Mouse (Mus musculus): ENCODE measurements around the gene Mpzl1.

Gene Mpzl1

GRCm38 (mm10) chr1:165655022-165655421 lies 20.7 kb upstream of the Mpzl1 start:
- peak in 1 of 2 experiments; percentile 53 for DNase-seq

GRCm38 (mm10) chr1:165653126-165653885 lies 19.0 kb upstream of the Mpzl1 start:
- DNase-seq, result peak; percentile 48 to 60

DNA sequence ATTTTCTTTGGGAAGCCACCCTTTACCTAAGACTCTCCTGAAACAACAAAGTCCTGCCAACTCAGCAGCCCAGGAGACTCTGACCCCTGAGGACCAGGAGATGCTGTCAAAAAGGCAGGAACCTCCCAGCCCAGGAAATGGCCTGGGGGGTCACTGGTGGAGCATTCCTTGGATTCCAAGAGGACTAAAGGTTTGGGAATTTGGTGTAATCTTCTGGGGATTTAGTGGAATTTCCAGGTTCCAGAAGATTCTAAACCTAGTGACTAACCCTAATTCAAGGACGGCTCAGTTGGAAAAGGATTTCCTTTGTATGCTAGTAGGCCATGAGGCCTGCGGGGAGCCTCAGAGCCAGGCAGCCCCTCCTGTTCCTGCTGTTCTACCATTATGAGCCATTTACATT lies 18.2 kb upstream of the Mpzl1 start:
- DNase-seq, result no peak

DNA sequence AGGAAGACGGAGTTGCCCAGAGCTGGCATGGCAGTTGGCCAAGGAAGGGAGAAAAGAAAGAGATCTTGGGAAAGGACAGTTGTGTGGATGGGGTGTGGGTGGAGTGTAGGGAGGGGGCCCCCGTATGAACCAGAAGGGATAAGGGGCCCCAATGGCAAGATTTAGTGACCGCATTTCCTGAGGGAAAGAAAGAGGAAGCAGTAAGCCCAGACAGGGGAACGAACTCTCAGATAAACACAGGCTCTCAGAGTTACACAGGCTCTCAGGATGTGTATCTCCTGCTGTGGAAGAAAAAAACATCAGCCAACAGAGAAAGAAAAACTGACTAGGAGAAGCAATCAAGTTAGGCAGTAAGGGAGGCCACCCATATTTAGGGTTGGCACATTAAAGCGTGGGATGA lies 16.8 kb upstream of the Mpzl1 start:
- DNase-seq, result no peak

GRCm38 (mm10) chr1:165645102-165645501 lies 10.8 kb upstream of the Mpzl1 start:
- DNase-seq, result no peak

- DNase-seq, result no peak
Measured at GRCm38 (mm10) chr1:165643735-165644134, 9.4 kb upstream of the Mpzl1 start.

- peak; percentile 63 for DNase-seq
Measured at GRCm38 (mm10) chr1:165642780-165643311, 8.5 kb upstream of the Mpzl1 start.

DNA sequence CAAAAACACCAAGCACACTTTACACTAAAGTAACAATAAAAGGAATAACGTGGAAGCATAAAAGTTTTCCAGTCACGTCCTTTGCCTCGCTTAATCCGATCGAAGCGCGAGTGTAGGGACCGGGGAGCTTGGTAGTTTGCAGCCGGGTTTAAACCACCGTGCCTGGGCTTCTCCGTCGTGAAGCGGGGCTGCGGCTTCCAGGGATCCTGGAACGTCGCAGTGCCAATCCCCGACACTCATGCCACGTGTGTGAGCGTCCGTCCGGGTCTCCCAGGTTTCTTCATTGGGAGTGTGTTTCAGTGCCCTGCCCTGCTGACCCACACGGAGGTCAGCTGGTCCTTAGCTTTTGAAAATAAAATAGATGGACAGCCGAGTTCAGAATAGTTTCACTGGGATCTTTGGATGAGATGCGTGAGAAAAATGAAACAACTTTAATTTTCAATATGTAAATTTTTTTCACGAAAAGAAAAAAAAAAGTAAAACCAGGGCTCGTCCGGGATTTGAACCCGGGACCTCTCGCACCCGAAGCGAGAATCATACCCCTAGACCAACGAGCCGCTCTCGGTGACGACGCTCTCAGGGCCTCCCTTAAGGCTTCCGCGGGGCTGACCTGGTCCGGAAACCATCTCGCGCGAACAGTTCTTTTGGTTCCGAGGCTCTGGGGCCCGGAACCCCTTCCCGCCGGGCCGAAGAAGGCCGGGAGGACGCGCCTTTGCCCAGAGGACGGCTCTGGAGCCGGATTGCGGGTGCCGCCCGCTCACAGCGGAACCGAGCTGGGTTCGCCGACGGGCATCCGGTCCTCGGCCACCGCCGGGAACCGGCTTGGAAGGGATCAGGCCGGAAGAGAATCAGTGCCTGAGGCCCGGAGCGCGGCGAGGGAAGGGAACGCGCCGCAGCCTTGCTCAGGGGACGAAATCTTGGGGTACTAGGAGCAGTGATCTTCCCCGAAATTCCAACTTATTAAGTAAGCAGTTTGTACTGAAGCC lies 7.7 kb upstream of the Mpzl1 start:
- DNase-seq, result peak; percentile 90 to 92

DNA sequence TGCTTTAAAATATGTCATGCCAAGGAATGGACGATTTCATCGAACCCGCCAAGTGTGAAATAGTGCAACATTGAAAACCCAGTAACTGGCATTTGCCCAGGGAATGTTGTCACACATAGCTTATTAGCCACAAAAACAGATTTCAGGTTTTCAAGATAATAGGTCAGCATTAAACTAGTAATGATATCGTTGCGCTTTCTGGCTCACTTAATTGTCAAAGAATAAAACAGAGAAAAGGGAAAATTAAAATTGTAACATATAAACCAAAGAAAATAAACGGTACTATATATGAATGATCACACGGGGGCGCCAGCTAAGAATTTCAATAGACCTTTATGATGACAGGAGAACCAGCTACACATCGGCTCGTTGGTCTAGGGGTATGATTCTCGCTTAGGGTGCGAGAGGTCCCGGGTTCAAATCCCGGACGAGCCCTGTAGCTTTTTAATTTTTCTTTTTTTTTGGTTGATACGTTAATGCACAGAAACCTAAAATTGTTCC lies 7.0 kb upstream of the Mpzl1 start:
- peak; percentile 62 to 82 for DNase-seq

DNA sequence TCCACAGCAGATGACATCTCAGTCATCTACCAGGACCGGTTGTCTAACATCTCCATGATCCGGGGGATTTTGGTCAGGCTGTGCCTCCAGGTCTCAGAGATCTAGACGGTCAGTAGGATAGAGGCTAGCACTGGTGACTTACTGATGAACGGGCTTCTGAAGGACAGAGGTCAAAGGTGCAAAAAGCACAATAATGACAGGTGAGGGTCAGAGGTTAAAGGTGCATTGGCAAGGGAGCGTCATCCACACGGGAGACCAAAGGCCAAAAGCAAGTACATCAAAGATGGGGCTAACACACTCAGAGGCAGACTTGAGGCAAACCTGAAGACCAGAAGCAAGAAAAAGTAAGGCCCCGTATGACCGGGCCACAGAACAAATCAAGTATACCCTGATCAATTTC lies 2.0 kb upstream of the Mpzl1 start:
- DNase-seq, result no peak

DNA sequence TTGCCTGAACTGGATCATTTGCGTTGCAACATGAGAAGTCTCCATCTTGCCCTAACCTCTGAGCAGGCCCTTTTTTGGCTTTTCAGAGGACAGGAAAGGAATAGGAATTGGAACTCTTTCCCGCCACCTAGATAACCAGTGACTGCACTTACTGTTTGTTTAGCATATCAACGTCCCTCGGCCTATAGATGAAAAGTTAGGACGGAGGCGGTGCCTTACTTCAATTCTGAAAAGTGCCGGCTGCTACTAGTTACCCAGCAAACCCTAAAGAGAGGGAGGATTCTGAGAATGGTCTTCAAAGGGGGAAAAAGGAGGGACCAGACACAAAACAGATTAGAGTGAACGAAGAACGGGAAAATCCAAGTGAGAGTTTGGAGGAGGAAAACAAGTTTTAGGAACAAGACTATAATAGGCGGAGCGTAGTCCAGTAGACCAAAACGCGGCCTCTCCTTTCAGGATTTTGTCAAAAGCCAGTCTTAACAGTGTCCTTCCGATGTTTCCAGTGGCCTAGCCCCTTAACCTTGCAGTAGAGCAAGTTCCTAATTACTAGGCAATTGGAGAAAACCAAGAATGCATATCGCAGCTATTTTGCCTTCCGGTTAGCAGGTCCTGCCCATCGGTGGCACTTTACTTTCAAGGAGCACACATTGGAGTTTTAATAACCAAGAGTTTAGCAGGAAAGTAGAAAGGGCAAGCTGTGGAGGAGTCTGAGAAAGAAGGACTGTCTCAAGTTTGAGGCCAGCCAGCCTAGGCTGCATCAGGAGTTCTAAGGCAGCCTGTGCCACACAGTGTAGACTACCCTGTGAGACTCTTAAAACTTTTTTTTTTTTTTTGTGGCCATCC lies 938 bp upstream of the Mpzl1 start:
- no peak for DNase-seq

- no peak for DNase-seq
Measured at GRCm38 (mm10) chr1:165633345-165633744, 993 bp downstream of the Mpzl1 start.

GRCm38 (mm10) chr1:165631136-165631535 lies 3.2 kb downstream of the Mpzl1 start:
- no peak for DNase-seq

GRCm38 (mm10) chr1:165629975-165630374 lies 4.4 kb downstream of the Mpzl1 start:
- no peak for DNase-seq

DNA sequence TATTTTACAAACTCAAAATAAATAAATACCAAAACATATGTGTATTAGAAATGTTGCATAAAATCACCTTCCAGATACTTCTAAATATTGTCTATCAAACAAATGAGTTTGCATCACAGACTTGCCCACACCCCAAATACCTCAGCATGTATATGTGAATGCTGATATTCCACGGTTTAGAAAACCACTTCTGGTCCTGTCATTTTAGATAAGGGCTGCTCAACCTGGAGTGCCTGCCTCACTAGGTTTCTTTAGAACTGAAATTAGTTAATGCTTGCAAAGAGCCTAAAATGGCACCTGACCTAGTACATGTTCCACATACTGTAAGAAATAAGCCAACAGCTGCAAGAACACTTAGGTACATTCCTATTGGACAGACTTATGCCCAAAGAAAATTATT lies 5.7 kb downstream of the Mpzl1 start:
- DNase-seq, result no peak

DNA sequence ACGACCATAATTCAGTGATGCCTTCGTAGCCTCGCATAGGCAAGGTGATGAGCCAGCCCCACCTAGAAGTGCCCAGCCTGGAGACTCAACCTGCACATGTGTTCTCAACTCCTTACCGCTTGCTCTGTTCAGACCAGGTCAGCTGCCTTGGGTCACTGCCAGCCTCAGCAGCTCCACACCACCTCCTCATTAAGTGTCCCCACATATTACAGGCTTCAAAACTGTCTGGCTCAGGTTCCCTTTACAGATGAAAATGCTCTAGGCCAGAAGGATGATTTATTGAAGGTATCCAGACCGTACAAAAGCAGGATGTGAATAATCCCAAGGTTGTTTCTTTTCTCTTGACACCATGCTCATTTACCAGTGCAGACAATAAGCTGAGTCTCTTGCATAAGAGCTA lies 8.4 kb downstream of the Mpzl1 start:
- no peak for DNase-seq

GRCm38 (mm10) chr1:165625058-165625457 lies 9.3 kb downstream of the Mpzl1 start:
- no peak for DNase-seq

DNA sequence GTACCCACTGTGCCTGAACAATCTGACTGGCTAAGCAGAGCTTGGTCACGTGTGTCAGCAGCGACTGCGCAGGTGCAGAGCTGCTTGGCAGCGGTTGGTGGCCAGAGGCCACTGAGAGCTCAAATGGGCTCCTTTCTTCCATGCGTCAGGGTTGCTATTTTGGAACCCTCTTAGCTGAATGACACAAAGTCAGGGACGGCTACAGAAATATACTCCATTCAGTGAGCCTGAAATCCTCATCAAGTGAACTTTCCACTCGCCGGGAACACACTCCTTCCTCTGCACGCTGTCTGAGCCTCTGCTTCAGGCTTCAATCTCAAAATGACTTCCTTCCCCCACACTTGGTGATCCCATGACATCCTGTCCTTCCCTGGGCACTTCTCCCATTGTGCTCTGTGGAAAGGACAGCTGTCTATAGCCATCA lies 16.1 kb downstream of the Mpzl1 start:
- DNase-seq, result peak; percentile 41 to 47

DNA sequence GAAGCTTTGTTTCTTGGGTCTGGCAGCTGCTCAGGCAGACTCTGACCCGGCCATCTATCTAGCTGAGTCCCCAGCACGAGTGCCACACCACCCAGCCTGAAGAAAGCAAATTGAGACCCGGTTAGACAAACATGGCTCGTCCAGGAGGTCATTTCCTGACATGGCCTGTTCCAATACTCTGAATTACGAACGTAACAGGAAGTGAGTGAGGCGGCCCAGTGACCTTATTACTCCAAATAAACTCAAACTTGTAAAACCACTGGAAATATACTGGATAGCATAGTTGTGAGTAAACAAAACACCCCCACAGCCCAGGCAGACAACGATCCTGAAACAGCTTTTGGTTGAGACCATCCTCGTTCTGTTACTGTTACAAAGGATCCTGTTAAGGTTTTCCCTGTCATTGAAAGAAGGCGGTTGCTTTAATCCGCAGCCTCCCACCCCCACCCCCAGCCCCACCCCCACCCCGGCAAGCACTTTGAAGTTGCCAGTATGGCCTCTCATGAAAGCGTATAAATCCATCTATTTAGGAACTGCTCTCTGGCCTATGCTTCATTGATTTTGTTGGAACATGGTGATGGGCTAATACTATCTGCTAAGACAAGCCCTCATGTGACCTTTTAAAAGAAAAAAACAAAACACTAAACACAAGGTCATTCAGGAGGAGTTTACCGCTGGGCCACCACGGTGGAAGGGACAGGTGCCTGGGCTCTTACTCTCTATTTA lies 17.0 kb downstream of the Mpzl1 start:
- DNase-seq, result peak; percentile 62 to 66

- DNase-seq, result no peak
Measured at GRCm38 (mm10) chr1:165616652-165617051, 17.7 kb downstream of the Mpzl1 start.

GRCm38 (mm10) chr1:165614793-165615192 lies 19.5 kb downstream of the Mpzl1 start:
- no peak for DNase-seq

- no peak for DNase-seq
Measured at GRCm38 (mm10) chr1:165613926-165614325, 20.4 kb downstream of the Mpzl1 start.

Measured in lung, postnatal 4 days (tissue).